Mouse (Mus musculus): ENCODE measurements around the gene Ebpl.
"Not testable (repeated sequence)": the region's sequence is repeated elsewhere in the genome, so short reads cannot be mapped to it uniquely, and the experiment has no call there.

Ebpl gene

GRCm38 (mm10) chr14:61327007-61327406 lies 33.2 kb downstream of the Ebpl start:
- not testable (repeated sequence) for DNase-seq

GRCm38 (mm10) chr14:61322740-61323139 lies 37.5 kb downstream of the Ebpl start:
- no peak for DNase-seq

GRCm38 (mm10) chr14:61321200-61321599 lies 39.0 kb downstream of the Ebpl start:
- no peak for DNase-seq

GRCm38 (mm10) chr14:61320765-61321164 lies 39.5 kb downstream of the Ebpl start:
- no peak for DNase-seq

GRCm38 (mm10) chr14:61316861-61317260 lies 43.4 kb downstream of the Ebpl start:
- DNase-seq: peak; percentile 50

- peak; percentile 20 for DNase-seq
Observed at GRCm38 (mm10) chr14:61310963-61311362, 49.3 kb downstream of the Ebpl start.

GRCm38 (mm10) chr14:61310036-61310772 lies 50.0 kb downstream of the Ebpl start:
- no peak for DNase-seq

- no peak for DNase-seq
Observed at GRCm38 (mm10) chr14:61309593-61309992, 50.6 kb downstream of the Ebpl start, which contains the start of gene Arl11. Gene Arl11 (plus strand): TSS chr14:61309753.

- DNase-seq: no peak
Observed at GRCm38 (mm10) chr14:61303969-61304609, 56.1 kb downstream of the Ebpl start.

GRCm38 (mm10) chr14:61302428-61302827 lies 57.8 kb downstream of the Ebpl start:
- no peak for DNase-seq

GRCm38 (mm10) chr14:61301323-61301722 lies 58.9 kb downstream of the Ebpl start:
- no peak for DNase-seq

GRCm38 (mm10) chr14:61299810-61300209 lies 60.4 kb downstream of the Ebpl start:
- no peak for DNase-seq

- peak; percentile 61 for DNase-seq
Observed at GRCm38 (mm10) chr14:61294738-61295079, 65.5 kb downstream of the Ebpl start.

- peak; percentile 57 for DNase-seq
Observed at GRCm38 (mm10) chr14:61293884-61294737, 66.1 kb downstream of the Ebpl start.

- DNase-seq: no peak
Observed at GRCm38 (mm10) chr14:61290664-61291063, 69.6 kb downstream of the Ebpl start.

- DNase-seq: no peak
Observed at GRCm38 (mm10) chr14:61288606-61289286, 71.5 kb downstream of the Ebpl start.

Measured in right cerebral cortex, postnatal 14 days (tissue).